Mouse (Mus musculus) liver, embryonic 14.5 days (tissue): ENCODE data around the gene Napepld. TPM values are rescaled to one million over a fixed set of nuclear protein-coding genes. Genes with fewer than 3 reads are reported as not detected.
A peak's percentile ranks its signal among the peaks of the same experiment; 100 is the strongest.
"Not testable (repeated sequence)": the region's sequence is repeated elsewhere in the genome, so short reads cannot be mapped to it uniquely, and the experiment has no call there.

Source experiments
- ATAC-seq: fragments of 200-750 bp; cut with Nextera tagmentation; 2 replicates; pipeline ENCODE4 v1.8.0; 2017; ENCODE audit warnings: moderate number of reproducible peaks, mild to moderate bottlenecking, moderate library complexity; ENCODE audit not compliant: insufficient read depth
- DNase-seq, 3 experiments: peaks; one replicate each; pipeline ENCODE4 v3.0.0-alpha.2; 2012 to 2013; ENCODE audit warnings: low read depth in 3 of 3, low spot score in 3 of 3
- H3K27ac ChIP-seq: fragments of 300-500 bp; sonication (generic); 2 replicates; pipeline ENCODE4 v1.5.1; 2014; ENCODE audit warnings: moderate library complexity, mild to moderate bottlenecking, control low read depth, inconsistent platforms
- H3K27me3 ChIP-seq: fragments of 300-500 bp; sonication (generic); 2 replicates; pipeline ENCODE4 v1.6.1; 2014; ENCODE audit warnings: mild to moderate bottlenecking, low read length, moderate library complexity; ENCODE audit not compliant: control insufficient read depth, insufficient read depth
- H3K36me3 ChIP-seq: fragments of 300-500 bp; sonication (generic); replicated peaks from 2 replicates; pipeline ENCODE4 v1.6.1; 2014; ENCODE audit warnings: low read depth; ENCODE audit not compliant: control insufficient read depth, insufficient read depth
- H3K4me1 ChIP-seq, 2 experiments: fragments of 200-500 bp in 1 of 2; fragments of 300-500 bp in 1 of 2; sonication (generic) in 1 of 2; replicated peaks; 2 replicates each; pipeline ENCODE4 v1.6.1; 2012 to 2014; ENCODE audit warnings: antibody characterized with exemption in 1 of 2, inconsistent platforms in 1 of 2, low read length in 1 of 2; ENCODE audit not compliant: control insufficient read depth in 2 of 2, insufficient read depth in 2 of 2
- H3K4me2 ChIP-seq: fragments of 300-500 bp; sonication (generic); 2 replicates; pipeline ENCODE4 v1.6.1; 2014; ENCODE audit warnings: low read depth, mild to moderate bottlenecking, control low read depth, moderate library complexity
- H3K4me3 ChIP-seq, 2 experiments: fragments of 200-500 bp in 1 of 2; fragments of 300-500 bp in 1 of 2; sonication (generic) in 1 of 2; 2 replicates each; pipeline ENCODE4 v1.5.1; 2012 to 2014; ENCODE audit warnings: low read depth in 2 of 2, low read length in 2 of 2, mild to moderate bottlenecking in 2 of 2, control low read depth in 1 of 2, inconsistent platforms in 1 of 2, moderate library complexity in 1 of 2; ENCODE audit not compliant: insufficient read depth in 1 of 2
- H3K9ac ChIP-seq: fragments of 300-500 bp; sonication (generic); replicated peaks from 2 replicates; pipeline ENCODE4 v1.6.1; 2014; ENCODE audit warnings: mild to moderate bottlenecking, control low read depth, moderate library complexity
- H3K9me3 ChIP-seq: fragments of 300-500 bp; sonication (generic); 2 replicates; pipeline ENCODE4 v1.6.1; 2016; ENCODE audit warnings: low read length, mixed read lengths; ENCODE audit not compliant: control insufficient read depth
- CTCF ChIP-seq: IDR thresholded peaks from 2 replicates; pipeline ENCODE4 v1.5.1; 2016; ENCODE audit warnings: antibody characterized with exemption, low read depth, control low read depth
- EP300 ChIP-seq: IDR thresholded peaks from 2 replicates; pipeline ENCODE4 v1.6.1; 2016; ENCODE audit warnings: antibody characterized with exemption, low read depth
- WGBS: fragments of 180-500 bp; shearing (Covaris S2); extraction: QIAGEN DNeasy Blood & Tissue Kit; methylation state at CpG from one replicate; pipeline ENCODE4 v1.1.7; 2014; ENCODE audit not compliant: insufficient replicate concordance; 5-methylcytosine and 5-hydroxymethylcytosine counted together
- polyA plus RNA-seq, 2 experiments: library from polyadenylated mRNA; depleted of rRNA in 1 of 2; stranded (reverse) in 1 of 2; unstranded in 1 of 2; fragments of >200 nt; fragmentation: Nextera tagmentation in 1 of 2; extraction: Ambion mirVana in 1 of 2; gene quantifications; 2 replicates each; pipeline versions ENCODE4 v1.2.1 to v1.2.3; 2012 to 2014

Napepld gene
- polyA plus RNA-seq, 2 experiments = 1.3 to 1.8 TPM

DNA sequence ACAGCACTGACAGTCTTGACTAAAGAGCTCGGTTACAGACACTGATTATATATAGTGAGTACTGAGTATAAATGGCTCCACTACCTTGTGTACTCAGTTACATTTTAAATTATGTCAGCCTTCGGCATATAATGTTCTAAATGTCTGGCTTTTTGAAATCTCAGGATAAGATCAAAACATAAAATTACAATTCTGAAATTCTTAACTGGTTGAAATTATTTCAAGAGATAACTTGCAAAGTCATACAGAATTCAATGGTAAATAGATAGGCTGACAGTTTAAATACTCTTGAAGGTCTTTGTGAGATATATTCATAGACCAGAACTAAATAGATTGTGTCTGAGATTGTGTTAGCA, 791 bp upstream of the Napepld start:
- DNase-seq (no peak), ATAC-seq (no peak)
- Histone ChIP-seq H3K9ac (peak overlapping the region; percentile 63), H3K4me1 (peaks cover 8 to 11% of the 10 kb centered on the region in 2 experiments), H3K4me2 (peak overlapping the region; percentile 96), H3K36me3 (no peaks in the 10 kb centered on the region), H3K9me3 (no peaks in the 10 kb centered on the region), H3K27ac (peak overlapping the region; percentile 57), H3K4me3 (peak overlapping the region; percentile 65 to 79), H3K27me3 (no peaks in the 10 kb centered on the region)
- TF ChIP-seq EP300 (no peak), CTCF (no peak)
- 42% methylated on average over 2 of the region's 2 CpGs for WGBS

DNA sequence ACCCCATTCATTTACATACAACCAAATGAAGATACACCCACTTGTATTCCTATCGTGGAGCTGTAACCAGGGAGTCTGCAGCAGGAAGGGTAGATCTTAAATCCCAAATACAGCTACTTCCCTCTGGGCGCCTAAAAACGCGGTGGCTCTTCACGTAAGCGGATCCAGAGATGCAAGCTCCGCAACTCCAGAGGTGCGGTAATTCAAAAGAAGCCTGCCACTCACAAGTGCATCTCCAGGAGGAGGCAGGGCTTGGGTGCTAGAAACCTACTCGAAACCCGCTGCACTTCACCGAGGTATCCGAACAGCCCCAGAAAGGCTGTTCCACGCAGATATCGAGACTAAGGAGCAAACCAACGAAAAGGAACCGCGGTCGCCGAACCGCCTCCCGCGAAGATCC, 262 bp downstream of the Napepld start:
- WGBS = under 1% methylated on average over 22 of the region's 22 CpGs
- peak; percentile 24 for ATAC-seq
- peak overlapping the region; percentile 52 for H3K27ac ChIP-seq

DNA sequence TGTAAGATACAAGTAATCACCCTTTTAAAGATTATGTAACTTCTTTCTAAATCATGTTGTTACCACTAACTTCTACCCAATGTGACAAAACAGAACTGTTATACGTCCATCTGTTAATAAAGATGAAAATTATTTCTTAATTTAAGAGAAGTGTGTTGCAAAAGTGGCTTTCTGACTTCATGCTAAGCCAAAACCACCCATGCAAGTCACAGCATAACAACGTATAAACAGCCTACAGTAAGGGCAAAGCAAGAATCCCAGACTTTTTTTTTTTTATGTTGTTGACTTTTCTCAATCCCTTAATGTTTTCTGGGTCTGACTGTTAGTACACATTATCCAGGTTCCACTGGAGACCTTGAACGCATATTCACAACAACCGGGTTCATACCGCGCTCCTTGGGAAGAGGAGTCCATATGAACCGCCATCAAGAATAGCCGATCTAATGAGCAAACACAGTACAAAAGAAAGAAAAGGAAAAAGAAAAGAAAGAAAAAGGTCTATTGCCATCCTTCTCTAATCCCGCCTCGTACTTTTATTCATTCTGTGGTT, 849 bp downstream of the Napepld start:
- ATAC-seq (no peak), DNase-seq (no peak)
- no peaks in the 10 kb centered on the region for H3K36me3 ChIP-seq
- 20% methylated on average over 10 of the region's 10 CpGs for WGBS
- no peak overlapping the region for H3K27ac ChIP-seq
- TF ChIP-seq CTCF (no peak), EP300 (no peak)
- peak overlapping the region; percentile 81 for H3K9ac ChIP-seq
- peaks cover 8 to 11% of the 10 kb centered on the region in 2 experiments for H3K4me1 ChIP-seq
- H3K27me3 ChIP-seq = no peaks in the 10 kb centered on the region
- no peaks in the 10 kb centered on the region for H3K9me3 ChIP-seq
- peak overlapping the region; percentile 96 for H3K4me2 ChIP-seq
- peak overlapping the region; percentile 65 to 83 for H3K4me3 ChIP-seq

More for the DNA sequence above, 262 bp downstream of the Napepld start:
- Histone ChIP-seq H3K9me3 (no peaks in the 10 kb centered on the region), H3K4me3 (peak overlapping the region; percentile 65 to 83), H3K9ac (peak overlapping the region; percentile 81), H3K27me3 (no peaks in the 10 kb centered on the region), H3K4me2 (peak overlapping the region; percentile 96), H3K4me1 (peaks cover 8 to 11% of the 10 kb centered on the region in 2 experiments), H3K36me3 (no peaks in the 10 kb centered on the region)
- no peak for TF ChIP-seq EP300
- TF ChIP-seq CTCF = no peak
- DNase-seq = no peak

DNA sequence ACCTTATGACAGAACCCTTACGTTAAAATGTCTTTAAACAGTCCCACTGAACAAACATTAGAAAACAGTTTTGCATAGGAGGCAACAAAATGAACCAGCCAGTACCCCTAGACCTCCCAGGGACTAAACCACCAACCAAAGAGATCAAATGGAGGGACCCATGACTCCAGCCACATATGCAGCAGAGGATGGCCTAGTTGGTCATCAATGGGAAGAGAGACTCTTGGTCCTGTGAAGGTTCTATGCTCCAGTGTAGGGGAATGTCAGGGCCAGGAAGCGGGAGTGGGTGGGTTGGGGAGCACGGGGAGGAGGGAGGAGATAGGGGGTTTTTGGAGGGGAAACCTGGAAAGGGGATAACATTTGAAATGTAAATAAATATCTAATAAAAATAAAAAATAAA, 1.6 kb downstream of the Napepld start:
- H3K4me1 ChIP-seq = peaks cover 8 to 11% of the 10 kb centered on the region in 2 experiments
- H3K4me3 ChIP-seq, DNase-seq, H3K36me3 ChIP-seq, H3K9me3 ChIP-seq, ATAC-seq, H3K27me3 ChIP-seq, H3K9ac ChIP-seq, H3K27ac ChIP-seq: not testable (repeated sequence)
- WGBS = 85% methylated on average over 3 of the region's 3 CpGs
- H3K4me2 ChIP-seq = peak overlapping the region; percentile 5; the same call in 1 of the 2 replicates

DNA sequence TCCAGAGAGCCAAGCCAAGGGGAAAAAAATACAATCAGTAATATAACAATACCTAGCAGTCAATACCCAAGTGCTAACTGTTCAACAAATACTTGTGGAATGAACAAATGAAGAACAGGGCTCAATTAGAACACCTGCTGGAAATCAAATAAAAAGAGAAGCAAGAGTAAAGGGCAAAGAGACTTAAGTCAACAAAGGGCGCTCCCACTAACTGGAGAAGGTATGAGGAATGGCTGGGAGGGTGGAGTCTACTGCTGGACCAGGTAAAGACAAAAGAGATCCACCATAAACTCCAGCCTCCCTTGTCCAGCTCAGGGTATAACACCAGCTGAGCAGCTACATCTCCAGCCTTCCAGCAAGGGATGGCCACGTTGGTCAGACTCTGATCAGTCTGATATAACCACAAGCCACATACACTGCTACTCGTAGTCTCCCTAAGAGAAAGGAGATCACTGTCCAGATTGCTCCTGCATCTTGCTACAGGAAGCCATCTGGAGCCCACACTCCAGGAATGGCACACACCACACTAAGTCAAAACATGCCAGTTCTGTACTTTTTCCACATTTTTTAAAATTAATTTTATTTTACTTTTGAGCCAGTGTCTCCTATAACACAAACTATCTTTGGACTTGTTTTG, 6.2 kb downstream of the Napepld start:
- Histone ChIP-seq H3K4me1 (peaks cover 0 to 2% of the 10 kb centered on the region in 2 experiments; a peak in 1 of 4 replicates), H3K4me2 (no peak overlapping the region), H3K27me3 (no peaks in the 10 kb centered on the region), H3K9me3 (no peaks in the 10 kb centered on the region), H3K4me3 (no peak overlapping the region), H3K36me3 (no peaks in the 10 kb centered on the region), H3K27ac (no peak overlapping the region), H3K9ac (no peak overlapping the region)
- WGBS = 30% methylated on average over 3 of the region's 3 CpGs
- ATAC-seq (no peak), DNase-seq (no peak)
- TF ChIP-seq CTCF = no peak
- TF ChIP-seq EP300 = no peak
